Mouse (Mus musculus): Measurements from ENCODE around the gene Tecr. TPM values are rescaled to one million over a fixed set of nuclear protein-coding genes. Genes with fewer than 3 reads are reported as not detected.
A peak's percentile ranks its signal among the peaks of the same experiment; 100 is the strongest.

The Tecr gene
- polyA plus RNA-seq, 1 experiment: not detected

DNA sequence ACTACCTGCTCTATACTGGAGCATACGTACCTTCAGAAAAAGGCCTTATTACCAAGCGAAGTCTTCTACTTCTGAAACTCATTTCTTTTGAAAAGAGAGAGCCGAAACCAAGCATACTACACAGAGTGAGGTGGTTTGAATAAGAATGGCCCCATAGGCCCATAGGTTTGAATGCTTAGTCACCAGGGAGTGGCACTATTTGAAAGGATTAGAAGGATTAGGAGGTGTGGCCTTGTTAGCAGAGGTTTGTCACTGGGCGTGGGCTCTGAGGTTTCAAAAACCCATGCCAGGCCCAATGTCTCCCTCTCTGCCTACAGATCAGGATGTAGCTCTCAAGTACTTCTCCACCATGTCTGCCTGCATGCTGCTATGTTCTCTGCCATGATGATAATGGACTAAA lies 40.3 kb upstream of the Tecr start:
- Histone ChIP-seq H3K4me3 (ENCODE audit: insufficient read depth, low read depth, low read length) (no peak overlapping the region), H3K27ac (ENCODE audit: insufficient read depth, low read depth, low read length) (no peak overlapping the region), H3K4me1 (ENCODE audit: control insufficient read depth, insufficient read depth, low read length) (peaks cover under 1% of the 10 kb centered on the region; the same call in 1 of the 2 replicates)
- TF ChIP-seq CTCF (IDR thresholded peaks at IDR 0.05; ENCODE audit: insufficient read depth, low read depth, low read length) (no peak), POLR2A (IDR thresholded peaks at IDR 0.05; ENCODE audit: insufficient read depth, low read depth, low read length) (no peak)
- 96% methylated on average over 4 of the region's 4 CpGs for WGBS

GRCm38 (mm10) chr8:83647511-83647910 lies 39.7 kb upstream of the Tecr start:
- Histone ChIP-seq H3K4me1 (ENCODE audit: control insufficient read depth, insufficient read depth, low read length) (no peaks in the 10 kb centered on the region), H3K4me3 (ENCODE audit: insufficient read depth, low read depth, low read length) (no peak overlapping the region), H3K27ac (ENCODE audit: insufficient read depth, low read depth, low read length) (no peak overlapping the region)
- TF ChIP-seq CTCF (IDR thresholded peaks at IDR 0.05; ENCODE audit: insufficient read depth, low read depth, low read length) (no peak), POLR2A (IDR thresholded peaks at IDR 0.05; ENCODE audit: insufficient read depth, low read depth, low read length) (no peak)
- 95% methylated on average over 11 of the region's 11 CpGs for WGBS

- no peak overlapping the region for H3K27ac ChIP-seq (ENCODE audit: insufficient read depth, low read depth, low read length)
- no peak overlapping the region for H3K4me3 ChIP-seq (ENCODE audit: insufficient read depth, low read depth, low read length)
- H3K4me1 ChIP-seq (ENCODE audit: control insufficient read depth, insufficient read depth, low read length): no peaks in the 10 kb centered on the region
- TF ChIP-seq CTCF (IDR thresholded peaks at IDR 0.05; ENCODE audit: insufficient read depth, low read depth, low read length): no peak
- WGBS: 70% methylated on average over 5 of the region's 5 CpGs
Measured at GRCm38 (mm10) chr8:83639649-83640048, 31.9 kb upstream of the Tecr start.

DNA sequence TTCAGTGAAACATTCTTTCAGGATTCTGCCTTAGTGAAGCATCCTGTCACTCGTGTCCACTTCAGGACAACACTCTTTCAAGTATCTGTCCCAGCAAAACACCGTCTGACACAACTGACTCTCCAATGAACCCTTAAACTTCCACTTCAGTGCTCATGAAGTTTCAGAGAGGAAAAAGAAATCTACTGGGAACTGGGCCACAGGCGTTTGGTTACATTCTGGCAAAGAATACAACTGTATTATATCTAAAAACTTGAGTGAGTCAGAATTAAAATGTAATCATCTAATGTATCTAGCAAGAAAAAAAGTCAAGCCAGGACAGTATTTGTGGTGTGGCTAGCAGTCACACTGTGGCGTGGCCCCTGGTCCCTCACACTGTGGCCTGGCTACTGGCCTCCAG lies 31.1 kb upstream of the Tecr start:
- no peak overlapping the region for H3K4me3 ChIP-seq (ENCODE audit: insufficient read depth, low read depth, low read length)
- H3K4me1 ChIP-seq (ENCODE audit: control insufficient read depth, insufficient read depth, low read length): no peaks in the 10 kb centered on the region
- H3K27ac ChIP-seq (ENCODE audit: insufficient read depth, low read depth, low read length): no peak overlapping the region
- 71% methylated on average over 4 of the region's 4 CpGs for WGBS
- TF ChIP-seq CTCF (IDR thresholded peaks at IDR 0.05; ENCODE audit: insufficient read depth, low read depth, low read length) (no peak), POLR2A (IDR thresholded peaks at IDR 0.05; ENCODE audit: insufficient read depth, low read depth, low read length) (no peak)

DNA sequence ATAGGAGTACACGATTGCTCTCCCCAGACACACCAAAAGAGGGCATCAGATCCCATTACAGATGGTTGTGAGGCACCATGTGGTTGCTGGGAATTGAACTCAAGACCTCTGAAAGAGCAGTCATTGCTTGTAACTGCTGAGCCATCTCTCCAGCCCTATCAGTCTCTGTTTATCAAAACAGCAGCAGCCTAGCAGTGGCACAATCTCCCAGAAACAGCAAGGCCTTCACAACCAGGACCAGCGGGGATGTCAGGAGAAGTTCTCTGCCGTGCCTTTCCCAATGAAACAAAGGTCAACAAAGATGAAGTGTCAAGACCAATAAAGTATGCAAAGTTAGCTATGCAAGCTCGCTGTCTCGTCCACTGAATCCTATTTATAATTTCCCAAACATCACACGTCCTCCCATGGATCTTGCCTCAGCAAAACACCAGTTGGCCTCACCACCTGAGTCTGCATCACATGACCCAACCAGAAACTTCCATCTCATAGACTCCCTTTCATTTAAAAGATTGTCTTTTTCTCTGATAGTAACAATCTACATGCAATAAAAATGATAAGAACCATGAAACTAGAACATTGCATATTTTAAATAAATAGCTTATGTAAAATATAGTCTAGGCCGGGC lies 24.4 kb upstream of the Tecr start:
- Histone ChIP-seq H3K4me1 (ENCODE audit: control insufficient read depth, insufficient read depth, low read length) (no peaks in the 10 kb centered on the region), H3K27ac (ENCODE audit: insufficient read depth, low read depth, low read length) (no peak overlapping the region), H3K4me3 (ENCODE audit: insufficient read depth, low read depth, low read length) (no peak overlapping the region)
- no peak for TF ChIP-seq POLR2A (IDR thresholded peaks at IDR 0.05; ENCODE audit: insufficient read depth, low read depth, low read length)
- TF ChIP-seq CTCF (IDR thresholded peaks at IDR 0.05; ENCODE audit: insufficient read depth, low read depth, low read length): no peak
- 89% methylated on average over 7 of the region's 7 CpGs for WGBS

- TF ChIP-seq POLR2A (IDR thresholded peaks at IDR 0.05; ENCODE audit: insufficient read depth, low read depth, low read length): no peak
- H3K4me1 ChIP-seq (ENCODE audit: control insufficient read depth, insufficient read depth, low read length): no peaks in the 10 kb centered on the region
- WGBS: 85% methylated on average over 6 of the region's 6 CpGs
- no peak overlapping the region for H3K27ac ChIP-seq (ENCODE audit: insufficient read depth, low read depth, low read length)
- no peak overlapping the region for H3K4me3 ChIP-seq (ENCODE audit: insufficient read depth, low read depth, low read length)
Measured at GRCm38 (mm10) chr8:83625676-83626299, 18.0 kb upstream of the Tecr start.

DNA sequence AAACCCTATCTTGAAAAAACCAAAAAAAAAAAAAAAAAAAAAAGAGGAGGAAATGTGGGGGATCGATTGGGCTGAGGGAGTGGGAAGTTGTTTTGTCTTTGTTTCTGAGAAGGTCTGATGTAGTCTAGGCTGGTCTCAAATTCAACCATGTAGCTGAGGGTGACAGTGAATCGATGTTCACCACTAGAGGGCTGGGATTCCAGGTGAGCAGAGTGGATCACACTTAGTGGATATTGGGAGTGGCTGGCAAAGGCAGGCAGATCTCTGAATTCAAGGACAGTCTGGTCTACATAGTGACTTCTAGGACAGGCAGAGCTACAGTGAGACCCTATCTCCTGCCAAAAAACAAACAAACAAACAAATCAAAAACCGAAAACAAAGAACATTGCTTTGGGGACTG lies 17.0 kb upstream of the Tecr start:
- 45% methylated on average over 3 of the region's 3 CpGs for WGBS
- no peak overlapping the region for H3K4me3 ChIP-seq (ENCODE audit: insufficient read depth, low read depth, low read length)
- no peak for TF ChIP-seq POLR2A (IDR thresholded peaks at IDR 0.05; ENCODE audit: insufficient read depth, low read depth, low read length)
- no peak overlapping the region for H3K27ac ChIP-seq (ENCODE audit: insufficient read depth, low read depth, low read length)
- H3K4me1 ChIP-seq (ENCODE audit: control insufficient read depth, insufficient read depth, low read length): no peaks in the 10 kb centered on the region

DNA sequence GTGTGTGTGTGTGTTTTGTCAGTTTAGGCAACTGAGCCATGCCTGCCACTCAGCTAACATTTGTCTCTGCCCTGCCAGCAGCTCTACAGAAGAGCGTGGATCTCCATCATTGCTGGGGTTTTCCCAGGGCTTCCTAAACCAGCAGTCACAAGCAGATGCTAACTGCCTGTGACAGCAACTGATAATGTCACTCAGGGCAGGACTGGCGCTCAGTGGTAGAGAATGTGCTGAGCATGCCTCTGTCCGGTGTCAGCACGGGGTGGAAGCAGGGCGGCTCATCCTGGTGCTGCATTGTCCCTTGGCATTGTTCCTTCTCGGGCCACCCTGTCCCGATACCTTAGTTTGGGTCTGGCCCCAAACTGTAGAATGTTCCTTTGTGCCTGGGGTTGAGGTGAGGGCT lies 15.8 kb upstream of the Tecr start:
- no peak overlapping the region for H3K27ac ChIP-seq (ENCODE audit: insufficient read depth, low read depth, low read length)
- TF ChIP-seq POLR2A (IDR thresholded peaks at IDR 0.05; ENCODE audit: insufficient read depth, low read depth, low read length) (no peak), CTCF (IDR thresholded peaks at IDR 0.05; ENCODE audit: insufficient read depth, low read depth, low read length) (no peak)
- no peak overlapping the region for H3K4me3 ChIP-seq (ENCODE audit: insufficient read depth, low read depth, low read length)
- WGBS: 92% methylated on average over 7 of the region's 7 CpGs
- H3K4me1 ChIP-seq (ENCODE audit: control insufficient read depth, insufficient read depth, low read length): no peaks in the 10 kb centered on the region

- H3K27ac ChIP-seq (ENCODE audit: insufficient read depth, low read depth, low read length): no peak overlapping the region
- peak overlapping the region; percentile 57 for H3K4me3 ChIP-seq (ENCODE audit: insufficient read depth, low read depth, low read length)
- WGBS: 12% methylated on average over 23 of the region's 23 CpGs
- H3K4me1 ChIP-seq (ENCODE audit: control insufficient read depth, insufficient read depth, low read length): no peaks in the 10 kb centered on the region
- TF ChIP-seq POLR2A (IDR thresholded peaks at IDR 0.05; ENCODE audit: insufficient read depth, low read depth, low read length): no peak
- TF ChIP-seq CTCF (IDR thresholded peaks at IDR 0.05; ENCODE audit: insufficient read depth, low read depth, low read length): peak; percentile 72; the same call in 1 of the 2 replicates
Measured at GRCm38 (mm10) chr8:83622389-83622989, 14.7 kb upstream of the Tecr start.

All from olfactory bulb, adult 2 months (tissue).